Mouse (Mus musculus): ENCODE data around the gene Dnah2.

DNA sequence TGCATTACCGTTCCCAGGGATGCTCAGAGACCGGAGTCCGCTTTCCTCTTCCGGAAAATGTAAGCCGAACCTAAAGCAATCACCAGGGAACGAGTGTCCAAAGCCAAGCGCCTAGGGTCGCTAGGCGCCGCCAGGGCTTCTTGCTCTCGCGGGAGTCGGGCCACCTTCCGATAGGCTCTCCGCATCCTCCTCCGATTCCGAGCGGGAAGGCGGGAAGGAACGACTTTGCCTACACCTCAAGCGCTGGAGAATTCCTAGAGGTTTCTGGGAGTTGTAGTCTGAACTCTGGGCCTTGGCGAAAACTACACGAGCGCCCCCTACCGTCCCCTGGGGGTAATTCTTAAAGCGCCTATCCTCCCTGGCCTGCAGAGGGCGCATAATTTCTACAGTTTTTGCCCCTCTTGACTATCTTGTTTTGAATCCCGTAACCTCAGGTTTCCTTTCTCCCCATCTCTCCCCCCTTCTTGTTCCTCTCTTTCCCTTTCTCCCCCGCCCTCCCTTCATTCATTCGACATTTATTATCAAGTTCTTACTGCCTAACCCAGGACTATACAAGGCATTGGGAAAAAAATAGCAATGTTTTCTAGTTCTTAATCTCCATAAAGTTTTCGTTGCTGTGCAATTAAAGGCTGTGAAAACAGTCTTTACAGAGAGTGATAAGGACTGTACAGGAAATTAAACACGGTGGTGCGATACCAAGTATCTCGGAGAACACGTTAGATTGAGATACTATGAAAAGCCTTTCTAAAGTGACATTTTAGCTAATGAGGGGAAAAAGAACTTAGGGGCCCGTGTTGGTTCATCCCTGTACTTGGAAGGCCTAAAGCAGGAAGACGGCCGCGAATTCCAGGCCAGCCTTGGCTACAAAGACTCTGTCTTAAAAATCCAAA is 30.5 kb upstream of the Dnah2 start:
- TF ChIP-seq CTCF (IDR thresholded peaks at IDR 0.05; ENCODE audit: low read depth) (peak; percentile 100), EP300 (IDR thresholded peaks at IDR 0.05; ENCODE audit: low read depth) (peak; percentile 67)

Data from liver, embryonic 14.5 days (tissue).